Mouse (Mus musculus) thymus, postnatal 0 days (tissue): Measurements from ENCODE around the gene Plcb4. TPM values are rescaled to one million over a fixed set of nuclear protein-coding genes. Genes with fewer than 3 reads are reported as not detected.
"Not testable (repeated sequence)": the region's sequence is repeated elsewhere in the genome, so short reads cannot be mapped to it uniquely, and the experiment has no call there.

Experiments
- DNase-seq: peaks from one replicate; pipeline ENCODE4 v3.0.0-alpha.2; 2015; ENCODE audit warnings: low spot score
- polyA plus RNA-seq: library from polyadenylated mRNA; unstranded; fragments of >200 nt; fragmentation: Nextera tagmentation; extraction: Ambion mirVana; gene quantifications from 2 replicates; pipeline ENCODE4 v1.2.1, GENCODE M21; 2015

Gene Plcb4
- polyA plus RNA-seq, 1 experiment from 2014 or later: 7.2 TPM

DNA sequence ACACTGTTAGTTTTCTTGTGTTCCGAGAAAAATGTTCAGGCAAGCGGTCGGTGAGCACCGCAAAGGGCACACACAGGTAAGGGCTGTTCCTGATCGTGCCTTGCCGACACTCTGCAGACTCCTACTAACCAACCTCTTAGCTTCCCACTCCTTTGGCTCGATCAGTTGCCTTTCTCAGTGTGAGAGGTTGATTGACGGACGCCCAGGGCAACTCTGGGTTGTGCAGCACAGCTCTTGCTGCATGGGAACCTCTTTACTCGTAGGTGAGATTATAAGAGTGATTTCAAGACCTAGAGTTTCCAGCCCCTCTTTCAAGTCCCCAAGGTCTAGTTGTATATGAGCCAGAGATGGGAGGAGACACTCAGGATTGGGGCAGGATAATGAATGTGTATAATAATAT, 230.0 kb downstream of the Plcb4 start:
- no peak for DNase-seq

DNA sequence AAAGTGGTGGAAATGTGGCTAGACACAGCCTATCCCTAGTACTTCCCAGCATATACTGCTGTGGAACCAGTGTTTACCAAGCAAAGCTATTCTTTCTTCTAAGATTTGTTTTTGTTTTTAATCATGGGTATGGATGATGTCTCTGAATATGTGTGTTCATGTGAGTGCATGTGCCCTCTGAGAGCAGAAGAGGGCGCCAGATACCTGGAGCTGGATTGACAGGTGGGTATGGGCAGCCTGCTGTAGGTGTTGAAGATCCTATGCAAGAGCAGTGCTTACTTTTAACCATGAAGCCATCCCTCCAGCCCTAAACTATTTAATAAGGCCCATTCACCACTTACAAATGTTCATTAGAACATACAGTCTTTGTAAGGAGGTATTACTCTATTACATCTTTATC, 231.3 kb downstream of the Plcb4 start:
- DNase-seq: no peak

DNA sequence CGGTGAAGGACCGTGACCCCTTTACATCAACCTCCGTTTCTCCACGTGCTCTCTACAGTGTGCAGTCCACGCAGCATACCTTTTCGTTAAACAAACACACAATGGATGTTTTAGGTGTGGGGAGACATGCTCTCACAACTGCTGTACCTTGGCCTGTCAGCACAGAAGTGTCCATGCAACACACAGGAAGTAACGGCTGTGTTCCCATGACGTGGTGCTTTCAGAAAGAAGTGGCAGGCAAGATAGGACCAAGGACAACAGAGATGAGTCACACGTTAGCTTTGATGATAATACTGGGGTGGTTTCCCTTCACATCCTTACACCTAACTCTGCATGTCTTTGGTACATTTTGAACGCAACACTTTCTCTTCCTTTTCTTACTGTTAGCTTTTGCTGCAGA, 232.3 kb downstream of the Plcb4 start:
- no peak for DNase-seq

DNA sequence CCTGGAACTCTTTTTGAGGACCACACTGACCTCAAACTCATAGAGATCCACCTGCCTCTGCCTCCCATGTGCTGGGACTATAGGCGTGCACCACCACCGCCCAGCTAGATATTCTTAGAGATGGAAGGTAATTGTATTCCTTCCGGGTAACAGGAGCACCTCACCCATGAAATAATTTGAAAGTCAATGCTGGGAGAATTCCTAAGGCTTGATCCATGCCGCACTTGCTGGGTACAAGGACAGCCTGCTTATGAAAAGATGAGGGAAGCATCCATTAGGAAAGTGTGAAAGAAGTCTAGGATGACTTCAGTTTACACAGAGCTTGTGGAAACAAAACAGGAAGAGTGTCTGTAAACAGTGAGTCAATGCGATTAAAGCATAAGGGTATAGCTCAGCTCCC, 232.9 kb downstream of the Plcb4 start:
- DNase-seq: no peak

DNA sequence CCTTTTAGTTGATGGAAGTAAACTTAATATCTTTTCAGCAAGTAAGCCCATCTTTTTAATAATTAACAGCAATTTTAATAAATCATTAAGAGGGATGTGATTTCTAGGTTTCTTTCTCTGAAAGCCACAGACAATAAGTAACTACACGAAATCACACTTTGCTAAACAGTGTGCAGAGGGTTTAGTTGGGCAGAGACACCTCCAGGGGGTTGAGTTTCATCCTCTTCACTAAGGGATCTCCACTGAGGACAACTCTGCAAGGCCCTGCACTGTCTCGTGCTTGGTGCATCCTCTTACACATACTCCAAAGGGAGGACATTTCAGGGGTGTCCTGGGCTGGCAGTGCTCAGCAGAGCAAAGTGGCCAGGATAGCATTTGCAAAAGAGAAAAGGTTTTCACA, 235.8 kb downstream of the Plcb4 start:
- DNase-seq: no peak

DNA sequence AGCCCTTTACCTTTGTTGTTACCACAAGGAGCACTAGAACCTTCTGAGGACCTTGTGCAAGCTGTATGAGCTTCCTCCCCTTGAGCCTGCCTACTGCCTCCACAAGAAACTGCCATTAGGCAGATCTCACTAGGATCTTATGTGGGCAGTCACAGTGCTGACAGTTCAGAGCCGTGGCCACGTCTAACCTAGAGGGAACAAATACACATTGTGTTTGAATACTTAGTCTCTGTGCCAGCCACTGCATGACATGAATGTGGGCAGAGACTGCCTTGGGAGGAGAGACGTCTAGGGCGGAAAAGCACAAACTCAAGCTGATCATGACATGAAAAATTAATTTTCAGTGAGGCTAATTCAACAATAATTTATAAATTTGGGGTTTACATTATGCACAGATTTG, 239.2 kb downstream of the Plcb4 start:
- no peak for DNase-seq

DNA sequence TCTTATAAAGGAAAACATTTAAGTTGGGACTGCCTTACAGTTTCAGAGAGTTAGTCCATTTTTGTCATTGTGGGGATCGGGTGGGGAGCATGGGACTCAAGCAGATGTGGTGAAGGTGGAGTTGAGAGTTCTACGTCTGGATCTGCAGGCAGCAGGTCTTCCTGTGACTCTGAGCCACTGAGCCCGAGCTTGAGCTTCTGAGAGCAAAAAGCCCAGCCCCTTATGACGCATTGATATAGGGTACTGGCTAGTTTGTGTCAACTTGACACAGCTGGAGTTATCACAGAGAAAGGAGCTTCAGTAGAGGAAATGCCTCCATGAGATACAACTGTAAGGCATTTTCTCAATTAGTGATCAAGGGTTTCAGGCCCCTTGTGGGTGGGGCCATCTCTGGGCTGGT, 241.1 kb downstream of the Plcb4 start:
- not testable (repeated sequence) for DNase-seq

DNA sequence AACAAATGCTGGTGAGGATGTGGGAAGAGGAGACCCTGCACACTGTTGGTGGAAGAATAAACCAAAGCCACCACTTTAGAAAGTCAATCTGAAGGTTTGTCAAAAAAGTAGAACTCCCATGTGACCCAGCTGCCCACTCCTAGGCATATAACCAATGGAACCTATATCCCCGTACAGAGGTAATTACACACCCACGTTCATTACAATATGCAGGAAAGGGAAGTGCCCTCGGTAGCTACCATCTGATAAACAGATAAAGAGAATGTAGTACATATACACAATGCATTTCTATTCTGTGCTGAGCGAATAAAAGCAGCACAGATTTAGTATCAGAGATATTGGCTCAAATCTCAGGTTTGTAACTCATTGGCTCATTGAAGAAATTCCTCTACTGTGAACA, 242.2 kb downstream of the Plcb4 start:
- DNase-seq: no peak

DNA sequence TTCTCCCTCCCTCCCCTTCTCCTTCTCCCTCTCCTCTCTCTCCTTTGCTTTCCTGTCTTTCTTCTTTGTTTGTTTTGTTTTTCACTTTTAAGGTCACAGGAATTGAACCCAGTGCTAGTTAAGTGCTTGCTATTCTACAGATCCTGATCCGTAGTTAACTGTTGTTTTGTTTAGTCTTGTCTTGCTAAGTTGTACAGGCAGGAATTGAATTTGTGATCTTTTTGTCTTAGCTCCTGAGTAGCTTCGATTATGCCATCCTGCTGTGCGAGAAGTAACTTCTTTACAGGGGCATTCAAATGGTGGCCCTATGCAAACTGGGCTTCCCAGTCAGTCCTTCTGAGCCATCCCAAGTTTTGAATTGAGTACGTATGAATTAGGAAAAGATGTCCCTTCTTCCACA, 245.5 kb downstream of the Plcb4 start:
- DNase-seq: no peak

DNA sequence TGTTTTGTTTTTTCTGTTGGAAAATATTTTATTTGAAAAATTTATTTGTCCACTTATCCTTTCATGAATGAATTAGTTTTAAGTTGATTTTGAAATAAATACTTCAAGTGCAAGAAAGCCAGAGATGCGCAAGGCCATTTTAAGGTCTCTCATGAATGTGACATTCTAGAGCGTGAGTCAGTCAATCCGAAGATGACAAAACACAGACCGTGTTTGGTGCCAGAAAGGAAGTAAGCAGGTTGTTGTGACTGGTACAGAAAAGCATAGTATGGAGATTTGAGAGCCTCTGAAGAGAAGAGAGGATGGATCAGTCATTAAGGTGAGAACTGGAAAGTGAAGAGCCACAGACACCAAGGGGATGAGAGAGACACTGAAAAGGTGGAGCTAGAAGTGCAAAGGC, 246.0 kb downstream of the Plcb4 start:
- no peak for DNase-seq

DNA sequence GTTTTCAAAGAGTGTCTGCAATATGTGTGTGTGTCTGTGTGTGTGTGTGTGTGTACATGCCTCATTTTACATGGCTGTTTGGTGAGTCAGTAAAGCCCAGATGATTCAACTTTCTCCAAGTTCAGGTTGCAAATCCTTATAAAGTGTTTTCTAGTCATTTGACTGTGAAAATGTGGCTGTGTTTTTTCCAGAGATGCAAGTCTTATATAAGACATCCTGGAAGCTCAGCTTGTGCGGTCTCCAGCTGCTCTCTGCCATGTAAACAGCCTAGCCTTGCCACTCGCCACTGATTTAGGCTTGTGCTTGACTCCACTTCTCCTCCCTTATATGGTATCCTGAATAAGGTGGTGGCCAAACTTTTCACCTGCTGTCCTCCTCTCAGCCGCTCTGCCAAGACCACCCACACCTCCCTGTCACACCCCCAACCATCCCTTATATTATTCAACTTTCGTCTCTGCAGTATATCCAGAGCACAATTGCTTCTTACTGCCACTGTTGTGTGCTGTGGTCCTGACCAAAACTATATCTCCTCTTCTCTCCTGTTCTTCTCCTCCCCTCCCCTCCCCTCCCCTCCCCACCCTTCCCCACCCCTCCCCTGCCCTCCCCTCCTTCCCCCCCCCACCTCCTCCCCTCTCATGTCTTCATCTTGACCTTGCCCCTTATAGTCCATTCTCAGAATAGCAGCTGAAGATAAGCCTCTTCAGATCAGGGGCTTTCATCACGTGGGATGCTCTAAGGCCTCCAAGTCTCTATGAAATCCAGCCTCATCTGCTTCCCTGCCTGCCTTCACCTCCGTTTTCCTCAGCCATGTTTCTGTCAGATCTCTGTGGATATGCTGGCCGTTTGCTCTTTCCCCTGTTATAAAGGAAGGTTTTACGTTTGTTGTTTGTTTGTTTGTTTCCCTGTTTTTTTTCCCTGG, 255.8 kb downstream of the Plcb4 start:
- no peak for DNase-seq

DNA sequence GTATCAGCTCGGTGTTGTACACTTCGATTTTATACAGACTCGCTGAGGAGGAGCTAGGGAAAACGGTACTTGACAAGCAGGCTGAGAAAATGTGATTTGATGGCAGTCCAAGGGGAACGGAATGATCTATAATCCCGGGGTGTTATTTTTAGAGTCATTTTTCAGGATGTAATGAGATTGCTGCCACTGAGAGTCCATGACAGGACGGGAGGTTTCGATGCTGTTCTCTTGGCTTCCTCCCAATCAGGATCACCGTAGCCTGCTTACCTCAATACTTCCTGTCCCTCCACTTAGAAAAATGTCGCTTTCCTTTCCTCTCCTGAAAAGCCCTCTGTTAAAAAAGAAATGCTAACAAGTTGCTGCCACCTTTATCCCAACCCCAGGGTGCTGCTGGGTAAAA, 257.1 kb downstream of the Plcb4 start:
- no peak for DNase-seq

DNA sequence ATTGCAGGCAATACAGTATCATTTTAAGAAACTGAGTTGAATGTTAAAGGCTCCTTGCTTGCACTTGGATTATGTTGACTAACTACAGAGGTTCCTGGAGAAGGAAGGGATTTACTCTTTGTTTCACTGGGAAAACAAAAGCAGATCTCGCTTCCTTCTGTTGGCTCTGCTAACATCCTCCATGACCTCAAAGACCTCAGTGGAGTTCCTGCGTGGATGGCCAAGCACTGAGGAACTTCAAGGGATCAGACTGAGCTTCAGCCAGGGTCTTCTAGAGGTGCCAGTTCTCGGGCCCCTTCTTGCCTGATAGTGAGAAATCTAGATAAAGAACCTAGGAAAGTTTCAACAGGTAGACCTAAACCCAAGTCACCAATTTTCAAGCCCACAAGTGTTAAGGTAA, 258.2 kb downstream of the Plcb4 start:
- DNase-seq: no peak

DNA sequence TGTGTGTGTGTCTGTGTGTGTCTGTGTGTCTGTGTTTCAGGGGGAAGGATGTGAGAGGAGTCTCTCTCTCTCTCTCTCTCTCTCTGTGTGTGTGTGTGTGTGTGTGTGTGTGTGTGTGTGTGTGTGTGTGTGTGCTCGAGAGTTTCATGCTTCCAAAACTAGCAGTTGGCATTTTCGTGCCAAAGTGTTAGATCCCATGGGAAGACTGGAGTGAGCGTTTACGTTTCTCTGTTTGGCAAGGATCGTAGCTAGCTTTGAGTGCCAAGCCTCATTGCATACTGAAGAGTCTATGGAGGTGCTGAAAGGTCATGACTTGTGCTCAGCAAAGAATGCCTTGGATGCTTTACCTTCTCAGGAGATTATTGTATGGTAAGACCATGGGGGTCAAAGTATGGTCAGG, 259.3 kb downstream of the Plcb4 start:
- no peak for DNase-seq

DNA sequence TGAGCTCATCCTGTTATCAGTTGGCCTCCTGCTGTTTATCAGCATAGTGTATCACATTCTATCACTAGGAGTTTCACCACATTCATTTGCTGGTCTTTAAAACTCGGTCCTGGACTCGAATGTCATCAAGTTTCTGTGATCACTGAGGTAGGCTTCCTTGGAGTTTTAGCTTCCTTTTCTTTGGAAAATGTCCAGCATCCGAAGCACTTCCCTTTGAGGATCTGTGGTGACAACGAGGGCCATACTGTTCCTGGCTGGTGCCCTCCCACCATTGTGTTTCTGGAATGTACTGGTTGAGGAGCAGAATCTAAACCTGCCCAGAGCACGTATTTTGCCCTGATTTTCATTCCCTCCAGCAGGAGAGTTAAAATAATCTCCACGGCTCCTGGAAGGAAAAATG, 260.8 kb downstream of the Plcb4 start:
- DNase-seq: no peak

DNA sequence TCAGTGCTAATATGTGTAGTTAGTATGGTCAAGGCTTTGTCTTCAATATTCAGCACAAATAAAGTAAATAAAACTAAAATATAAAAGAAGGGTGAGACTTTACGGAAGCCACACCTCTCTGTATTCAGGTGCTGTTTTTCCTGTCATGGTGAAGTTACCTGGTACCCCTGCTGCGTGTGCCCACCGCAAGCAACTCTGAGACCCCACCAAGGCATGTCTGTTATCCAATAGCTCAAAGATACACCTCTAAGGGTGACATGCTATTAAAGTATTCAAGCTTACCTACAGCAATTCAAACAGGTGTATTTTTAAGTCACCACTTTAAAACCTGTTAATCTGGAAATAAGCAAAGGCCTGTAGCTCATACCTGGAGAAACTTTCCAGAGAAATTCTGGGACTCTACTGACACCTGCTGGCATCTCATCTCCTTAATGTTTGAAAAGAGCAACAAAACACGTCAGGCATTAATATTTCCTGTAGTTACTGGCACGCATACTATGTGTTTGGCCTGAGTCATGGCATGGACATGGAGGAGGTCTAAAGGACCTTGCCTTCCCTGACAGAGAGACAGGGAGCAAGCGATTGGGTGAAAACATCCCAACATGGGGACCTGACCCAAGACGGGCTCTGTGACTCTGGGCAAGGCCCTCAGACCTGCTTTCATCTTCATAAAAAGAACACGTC, 268.0 kb downstream of the Plcb4 start:
- peak; percentile 9 for DNase-seq

DNA sequence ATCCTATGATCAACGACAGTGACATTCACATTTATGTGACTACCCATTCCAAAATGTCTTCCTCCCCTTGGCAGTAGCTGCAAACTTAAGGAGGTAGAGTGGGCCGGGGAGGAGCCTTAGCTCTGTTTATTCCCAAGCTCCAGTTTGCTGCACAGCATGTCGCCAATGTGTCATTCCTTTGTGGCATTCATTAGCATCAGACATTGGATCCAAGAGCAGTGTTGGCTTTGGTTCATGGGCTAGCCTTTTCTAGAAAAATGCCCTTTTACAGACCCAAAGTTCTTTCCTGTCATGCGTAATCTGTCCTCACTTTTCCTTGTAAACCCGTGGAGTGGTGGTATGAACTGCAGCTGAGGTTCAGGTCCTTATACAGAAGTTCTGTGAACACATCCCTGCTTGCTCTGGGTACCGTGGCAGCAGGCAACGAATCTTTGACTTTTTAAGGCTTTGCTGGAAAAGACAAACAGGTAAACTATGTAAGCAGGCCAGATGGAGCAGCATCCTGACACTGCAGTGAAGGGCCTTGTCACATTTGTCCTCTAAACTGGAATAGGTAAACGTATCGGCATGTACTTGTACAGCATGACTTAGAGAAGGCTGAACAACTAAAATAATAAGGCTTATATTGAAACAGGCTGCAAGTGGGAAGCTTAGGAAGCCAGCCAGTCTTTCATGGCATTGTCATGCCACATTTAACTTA, 270.4 kb downstream of the Plcb4 start:
- DNase-seq: no peak

DNA sequence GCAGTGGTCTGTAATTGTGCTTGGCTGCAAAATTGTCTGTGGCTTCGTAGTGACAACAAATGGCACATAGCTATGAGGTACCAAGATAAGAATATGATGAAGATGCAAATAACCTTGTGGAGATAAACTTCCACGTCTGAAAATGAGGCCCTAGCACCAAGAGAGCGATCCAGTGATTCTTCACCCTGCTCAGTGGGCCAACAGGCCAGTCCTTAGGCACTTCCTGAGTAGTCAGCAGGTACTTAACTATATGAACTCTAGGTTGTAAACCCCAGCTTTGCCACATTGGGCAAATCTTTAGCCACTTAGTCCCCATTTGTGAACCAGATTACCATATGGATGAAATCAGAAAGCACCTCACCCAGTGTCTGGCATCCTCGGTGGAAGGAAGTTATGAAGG, 271.9 kb downstream of the Plcb4 start:
- DNase-seq: no peak

DNA sequence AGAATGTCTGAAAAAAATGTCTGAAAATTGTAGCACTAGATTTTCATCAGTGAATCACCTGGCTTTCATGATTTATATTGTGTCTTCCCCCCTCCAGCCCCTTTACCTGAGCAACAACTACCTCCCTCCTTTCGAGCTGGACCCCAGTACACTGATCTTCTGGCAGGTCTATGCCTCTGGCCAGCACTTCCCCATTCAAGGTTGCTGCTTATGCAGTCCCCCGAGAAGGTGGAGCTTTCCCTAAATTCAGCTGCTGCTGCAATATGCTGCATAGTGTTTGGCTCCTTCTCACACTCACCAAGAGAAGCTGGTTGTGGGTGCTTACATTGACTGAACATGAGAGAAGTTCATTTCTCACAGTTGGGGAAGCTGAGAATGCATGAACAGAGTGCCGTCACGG, 273.8 kb downstream of the Plcb4 start:
- DNase-seq: no peak

DNA sequence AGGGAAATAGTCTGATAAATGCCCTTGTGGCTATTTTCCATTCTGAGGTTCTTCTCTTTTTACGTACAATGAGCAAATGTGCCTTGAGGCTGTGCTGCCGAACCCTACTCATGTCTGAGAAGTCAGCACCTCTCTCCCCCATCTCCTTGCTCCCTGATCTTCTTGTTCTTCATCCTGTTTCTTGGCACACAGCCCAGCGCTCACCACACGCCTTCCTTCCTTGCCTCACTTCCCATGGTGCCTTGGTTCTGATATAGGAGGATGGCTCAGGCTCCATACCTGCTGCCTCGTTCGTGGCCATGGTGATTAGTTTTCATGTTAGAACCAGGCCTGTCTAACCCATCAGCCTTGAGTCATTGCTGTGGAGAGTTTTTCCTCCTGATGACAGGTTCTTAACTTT, 277.6 kb downstream of the Plcb4 start:
- DNase-seq: no peak

DNA sequence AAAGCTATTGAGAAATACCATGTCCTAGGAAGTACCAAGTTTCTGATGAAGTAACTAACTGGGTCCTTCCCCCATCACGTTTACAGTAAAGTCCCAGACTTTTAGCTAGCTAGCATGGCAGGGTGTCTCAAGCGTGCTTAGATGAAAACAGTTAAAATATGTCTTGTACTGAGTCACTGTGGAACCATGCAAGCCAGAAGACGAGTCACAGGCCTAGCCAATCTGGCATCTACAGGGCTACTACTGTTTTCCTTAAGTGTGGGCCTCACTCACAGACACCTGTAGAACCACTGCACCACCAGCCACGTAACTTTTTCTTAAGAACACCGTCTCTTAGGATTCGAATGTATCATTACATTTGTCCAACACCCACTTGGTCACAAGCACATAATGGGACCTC, 278.8 kb downstream of the Plcb4 start:
- no peak for DNase-seq

DNA sequence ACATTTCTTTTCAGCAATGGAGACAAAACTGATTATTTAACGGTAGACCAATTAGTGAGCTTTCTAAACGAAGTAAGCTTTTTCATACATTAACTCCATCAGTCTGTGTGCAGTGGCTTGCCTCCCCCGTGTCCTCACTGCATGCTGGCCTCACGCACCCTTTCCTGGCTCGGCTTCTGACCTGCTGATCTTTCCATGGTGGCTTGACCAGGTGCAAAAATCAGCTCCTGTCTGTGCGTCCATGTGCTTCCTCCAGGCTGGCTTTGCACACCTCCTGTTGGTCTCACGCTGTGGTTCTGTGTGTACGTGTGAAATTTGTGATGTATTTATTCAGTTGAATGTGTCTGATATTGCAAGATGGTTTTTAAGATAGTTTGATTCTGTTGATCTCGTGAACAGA, 281.1 kb downstream of the Plcb4 start:
- no peak for DNase-seq
